Mouse (Mus musculus): ENCODE measurements at regions not wholly inside any gene's neighbourhood (a gene's known extent, or its start where the extent isn't known, plus 50 kb on each side); places are given as distances from the start of the nearest gene placed in this dataset.

GRCm38 (mm10) chr3:39918601-39919000 is 612.5 kb upstream of the Intu start:
- DNase-seq (ENCODE audit: low spot score in 2 of 2) = no peak

- no peak for DNase-seq (ENCODE audit: low spot score in 2 of 2)
These were observed 605.6 kb upstream of the Intu start for GRCm38 (mm10) chr3:39925436-39925835.

- DNase-seq (ENCODE audit: low spot score in 2 of 2) = no peak
These were observed 602.7 kb upstream of the Intu start for GRCm38 (mm10) chr3:39928421-39928820.

- DNase-seq (ENCODE audit: low spot score in 2 of 2) = no peak
These were observed 597.7 kb upstream of the Intu start for GRCm38 (mm10) chr3:39933372-39933771.

GRCm38 (mm10) chr3:39937719-39938278 is 593.3 kb upstream of the Intu start:
- no peak for DNase-seq (ENCODE audit: low spot score in 2 of 2)

- DNase-seq (ENCODE audit: low spot score in 2 of 2) = no peak
These were observed 586.5 kb upstream of the Intu start for GRCm38 (mm10) chr3:39944581-39944980.

- no peak for DNase-seq (ENCODE audit: low spot score in 2 of 2)
These were observed 579.0 kb upstream of the Intu start for GRCm38 (mm10) chr3:39952103-39952502.

GRCm38 (mm10) chr3:39952556-39952955 is 578.5 kb upstream of the Intu start:
- DNase-seq (ENCODE audit: low spot score in 2 of 2) = no peak

- DNase-seq (ENCODE audit: low spot score in 2 of 2) = no peak
These were observed 569.0 kb upstream of the Intu start for GRCm38 (mm10) chr3:39961836-39962640.

- DNase-seq (ENCODE audit: low spot score in 2 of 2) = no peak
These were observed 565.7 kb upstream of the Intu start for GRCm38 (mm10) chr3:39965431-39965830.

- DNase-seq (ENCODE audit: low spot score in 2 of 2) = no peak
These were observed 564.7 kb upstream of the Intu start for GRCm38 (mm10) chr3:39966390-39966789.

GRCm38 (mm10) chr3:39976937-39977336 is 554.1 kb upstream of the Intu start:
- DNase-seq (ENCODE audit: low spot score in 2 of 2) = no peak

GRCm38 (mm10) chr3:39978916-39979679 is 552.0 kb upstream of the Intu start:
- DNase-seq (ENCODE audit: low spot score in 2 of 2) = no peak

GRCm38 (mm10) chr3:39982656-39983055 is 548.4 kb upstream of the Intu start:
- no peak for DNase-seq (ENCODE audit: low spot score in 2 of 2)

- DNase-seq (ENCODE audit: low spot score in 2 of 2) = no peak
These were observed 543.4 kb upstream of the Intu start for GRCm38 (mm10) chr3:39987710-39988109.

- peak in 1 of 2 experiments; percentile 46 for DNase-seq (ENCODE audit: low spot score in 2 of 2)
These were observed 532.5 kb upstream of the Intu start for GRCm38 (mm10) chr3:39998628-39999027.

GRCm38 (mm10) chr3:39999846-40000245 is 531.2 kb upstream of the Intu start:
- DNase-seq (ENCODE audit: low spot score in 2 of 2) = no peak

- no peak for DNase-seq (ENCODE audit: low spot score in 2 of 2)
These were observed 528.2 kb upstream of the Intu start for GRCm38 (mm10) chr3:40002838-40003237.

- no peak for DNase-seq (ENCODE audit: low spot score in 2 of 2)
These were observed 521.0 kb upstream of the Intu start for GRCm38 (mm10) chr3:40010051-40010450.

GRCm38 (mm10) chr3:40021682-40022081 is 509.4 kb upstream of the Intu start:
- DNase-seq (ENCODE audit: low spot score in 2 of 2) = no peak

GRCm38 (mm10) chr3:40027713-40028112 is 503.4 kb upstream of the Intu start:
- no peak for DNase-seq (ENCODE audit: low spot score in 2 of 2)

- DNase-seq (ENCODE audit: low spot score in 2 of 2) = no peak
These were observed 494.9 kb upstream of the Intu start for GRCm38 (mm10) chr3:40036177-40036576.

- DNase-seq (ENCODE audit: low spot score in 2 of 2) = no peak
These were observed 481.4 kb upstream of the Intu start for GRCm38 (mm10) chr3:40049721-40050120.
